Mouse (Mus musculus) E14TG2a.4 (cell line): ENCODE data around the gene Lrrc74b.

Experiments
- H3K27me3 ChIP-seq: 2 replicates; pipeline ENCODE4 v1.6.1; 2014; ENCODE audit warnings: low read length, control low read depth; ENCODE audit not compliant: insufficient read depth
- H3K36me3 ChIP-seq: 2 replicates; pipeline ENCODE4 v1.6.1; 2014; ENCODE audit warnings: low read length, control low read depth; ENCODE audit not compliant: insufficient read depth
- H3K4me1 ChIP-seq: replicated peaks from 2 replicates; pipeline ENCODE4 v1.6.1; 2014; ENCODE audit warnings: low read depth, low read length, control low read depth
- H3K4me3 ChIP-seq: replicated peaks from 2 replicates; pipeline ENCODE4 v1.5.1; 2014; ENCODE audit warnings: mild to moderate bottlenecking, low read length
- H3K9me3 ChIP-seq: 2 replicates; pipeline ENCODE4 v1.6.1; 2014; ENCODE audit warnings: low read length, control low read depth
- CTCF ChIP-seq: conservative IDR thresholded peaks from 2 replicates; pipeline ENCODE4 v1.5.1; 2014; ENCODE audit warnings: low read length
- NANOG ChIP-seq: IDR thresholded peaks from 2 replicates; pipeline ENCODE4 v1.6.1; 2014; ENCODE audit warnings: borderline replicate concordance, low read length, mixed read lengths
- POU5F1 ChIP-seq: IDR thresholded peaks from 2 replicates; pipeline ENCODE4 v1.6.1; 2014; ENCODE audit warnings: low read length, borderline replicate concordance

The Lrrc74b gene

GRCm38 (mm10) chr16:17496499-17497305, 64.3 kb downstream of the Lrrc74b start:
- H3K36me3 ChIP-seq, result no peaks in the 10 kb centered on the region
- H3K4me3 ChIP-seq, result no peak overlapping the region
- no peaks in the 10 kb centered on the region for H3K9me3 ChIP-seq
- no peak for TF ChIP-seq CTCF
- TF ChIP-seq POU5F1, result no peak
- TF ChIP-seq NANOG, result no peak
- H3K4me1 ChIP-seq, result no peaks in the 10 kb centered on the region; the same call in 1 of the 2 replicates
- H3K27me3 ChIP-seq, result peaks cover 24% of the 10 kb centered on the region
